Mouse (Mus musculus) WW6 (cell line): ENCODE measurements around the gene Rgs17.
"Not testable (repeated sequence)": the region's sequence is repeated elsewhere in the genome, so short reads cannot be mapped to it uniquely, and the experiment has no call there.

Source experiments
- DNase-seq: peaks from one replicate; pipeline ENCODE4 v3.0.0-alpha.2; 2013; ENCODE audit warnings: low read depth, low spot score

Rgs17 gene

DNA sequence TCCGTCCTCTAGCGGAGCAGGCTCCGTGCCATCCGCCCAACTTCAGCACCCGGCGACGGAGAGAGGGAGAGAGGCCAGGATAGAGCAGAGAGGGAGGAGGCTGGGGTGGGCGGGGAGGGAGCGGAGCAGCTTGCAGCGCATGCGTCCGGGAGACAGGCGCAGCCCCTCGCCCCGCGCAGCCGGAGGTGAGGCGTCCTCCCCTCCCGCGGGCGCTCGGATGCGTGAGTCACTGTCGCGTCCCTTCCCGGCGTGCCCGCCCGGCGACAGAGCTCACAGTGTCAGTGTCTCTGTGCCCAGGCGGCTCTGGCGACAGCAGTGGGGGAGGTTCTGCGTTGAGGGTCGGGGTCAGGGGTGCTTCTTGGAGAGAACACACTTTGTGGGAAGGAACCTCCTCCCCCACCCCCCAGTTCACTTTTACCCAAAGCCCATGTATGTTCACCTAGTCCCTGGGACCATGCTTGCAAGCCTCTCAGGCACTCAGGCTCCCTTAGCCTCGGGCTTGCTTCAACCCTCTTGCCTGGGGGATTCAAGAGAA is at the start of gene Rgs17:
TSS of gene Rgs17 (minus strand) at position 107 of the 535 bp plus-strand sequence.
- peak; percentile 48 for DNase-seq

DNA sequence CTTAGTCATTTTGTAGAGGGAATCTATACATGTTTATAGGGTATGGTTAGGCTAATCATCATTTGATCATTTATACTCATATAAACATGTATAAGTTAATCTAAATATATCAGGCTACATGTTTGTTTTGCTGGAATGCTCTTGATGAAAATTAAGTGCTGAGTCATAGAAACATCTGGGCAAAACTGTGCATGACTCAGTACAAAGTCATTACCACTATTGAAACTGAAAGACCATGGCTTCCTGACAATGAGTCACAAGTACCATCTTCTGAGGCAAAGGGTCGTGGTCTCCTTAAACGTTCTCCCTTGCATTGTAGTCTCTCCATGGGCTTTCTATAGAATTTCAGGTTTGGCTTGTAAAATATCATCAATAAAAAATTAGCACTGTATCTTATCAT is 45.5 kb upstream of the Rgs17 start:
- no peak for DNase-seq

GRCm38 (mm10) chr10:5953787-5954186 is 31.6 kb upstream of the Rgs17 start:
- DNase-seq, result not testable (repeated sequence)

GRCm38 (mm10) chr10:5924261-5924660 is 2.1 kb upstream of the Rgs17 start:
- DNase-seq, result no peak

DNA sequence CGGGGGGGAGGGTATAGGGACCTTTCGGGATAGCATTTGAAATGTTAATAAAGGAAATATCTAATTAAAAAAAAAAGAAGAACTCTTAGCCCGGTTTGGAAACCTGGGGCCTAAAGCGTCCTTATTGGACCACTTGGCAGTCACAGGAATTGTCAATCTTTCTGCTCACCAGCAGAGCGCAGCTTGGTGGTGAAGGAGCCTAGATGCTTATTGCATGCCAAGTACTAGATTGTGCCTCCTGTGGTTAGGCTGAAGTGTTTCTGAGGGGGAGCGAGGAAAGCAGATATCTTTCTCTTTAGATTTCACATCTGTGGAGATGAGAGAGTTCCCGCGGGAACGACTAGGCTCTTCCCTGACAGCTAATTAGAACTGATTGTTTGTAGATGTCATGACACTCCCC is 896 bp upstream of the Rgs17 start:
- no peak for DNase-seq

GRCm38 (mm10) chr10:5921771-5922170 is 429 bp downstream of the Rgs17 start:
- DNase-seq, result no peak

GRCm38 (mm10) chr10:5921031-5921551 is 1.1 kb downstream of the Rgs17 start:
- no peak for DNase-seq

DNA sequence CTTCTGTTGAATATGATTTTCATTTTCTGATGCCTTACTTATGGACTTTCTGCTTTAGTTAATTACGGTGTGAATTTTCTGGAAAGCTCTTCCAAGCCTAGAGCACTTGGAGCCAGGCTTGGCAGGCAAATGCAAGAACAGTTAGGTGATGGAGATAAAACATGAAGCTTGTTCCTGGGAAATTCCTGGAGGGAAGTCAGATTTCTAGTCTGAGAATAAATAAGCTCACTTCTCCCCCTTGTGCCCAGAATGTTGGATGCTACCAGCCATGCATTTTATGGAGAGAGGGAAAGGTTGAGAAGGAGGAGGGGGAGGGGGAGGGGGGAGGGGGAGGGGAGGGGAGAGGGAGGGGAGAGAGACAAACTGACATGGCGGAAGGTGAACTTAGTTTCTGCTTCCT is 17.8 kb downstream of the Rgs17 start:
- DNase-seq, result no peak

DNA sequence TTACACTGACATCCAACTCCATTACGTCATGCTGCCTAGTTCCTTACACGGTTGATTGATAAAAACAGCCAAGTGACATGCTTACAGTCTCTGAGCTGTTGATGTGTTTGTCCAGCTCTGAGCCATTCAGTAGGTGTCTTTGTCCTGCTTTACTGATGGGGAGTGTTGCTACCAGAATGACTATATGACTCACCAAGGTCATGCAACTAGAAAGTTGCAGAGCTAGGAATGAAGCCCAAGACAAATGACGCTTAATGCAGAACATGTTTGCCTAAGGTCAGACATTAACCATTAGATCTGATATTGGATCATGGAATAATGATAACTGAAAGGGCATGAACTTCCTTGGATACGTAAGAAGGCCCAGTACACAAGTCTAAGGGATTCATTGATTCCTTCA is 20.4 kb downstream of the Rgs17 start:
- no peak for DNase-seq

GRCm38 (mm10) chr10:5900731-5901130 is 21.5 kb downstream of the Rgs17 start:
- DNase-seq, result no peak

GRCm38 (mm10) chr10:5877106-5877505 is 45.1 kb downstream of the Rgs17 start:
- DNase-seq, result no peak

DNA sequence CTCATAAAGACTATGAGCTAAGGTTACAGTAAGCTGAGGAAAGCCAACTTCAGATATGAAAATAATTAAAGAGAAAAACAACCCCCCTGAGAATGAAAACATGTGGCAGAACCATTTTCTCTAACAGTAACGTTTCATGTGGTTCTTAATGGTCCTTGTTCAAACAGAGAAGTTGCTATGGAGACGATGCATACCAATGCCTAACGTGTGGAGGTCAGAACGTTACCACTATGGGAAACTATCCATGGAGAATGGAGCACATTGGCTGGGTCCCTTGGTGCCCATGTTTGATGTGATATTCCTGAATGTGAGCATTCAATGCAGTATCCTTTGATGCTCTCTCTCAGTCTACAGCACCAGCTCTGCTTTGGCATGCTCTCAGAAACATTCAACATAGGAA is 51.1 kb downstream of the Rgs17 start:
- no peak for DNase-seq

GRCm38 (mm10) chr10:5867981-5868552 is 54.1 kb downstream of the Rgs17 start:
- DNase-seq, result no peak

GRCm38 (mm10) chr10:5865996-5866395 is 56.2 kb downstream of the Rgs17 start:
- no peak for DNase-seq

DNA sequence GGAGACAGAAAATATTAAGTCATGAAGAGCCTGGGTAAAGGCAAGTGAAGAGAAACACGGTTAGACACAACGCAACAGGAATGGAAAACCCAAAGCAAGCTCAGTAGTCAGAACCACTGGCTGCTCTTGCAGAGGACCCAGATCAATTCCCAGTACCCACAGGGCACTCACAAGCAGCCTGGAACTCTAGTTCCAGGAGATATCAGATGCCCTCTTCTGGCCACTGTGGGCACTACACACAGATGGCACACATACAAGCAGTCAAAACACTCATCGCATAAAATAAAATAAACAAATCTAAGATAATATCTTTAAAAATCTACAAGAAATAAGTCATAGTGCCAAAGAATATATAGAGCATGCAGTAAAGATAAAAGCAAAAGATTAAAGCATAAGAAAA is 59.5 kb downstream of the Rgs17 start:
- no peak for DNase-seq

GRCm38 (mm10) chr10:5860849-5861248 is 61.4 kb downstream of the Rgs17 start:
- no peak for DNase-seq

- no peak for DNase-seq
Observed at GRCm38 (mm10) chr10:5859729-5860128, 62.5 kb downstream of the Rgs17 start.

GRCm38 (mm10) chr10:5857996-5858549 is 64.1 kb downstream of the Rgs17 start:
- DNase-seq, result no peak

DNA sequence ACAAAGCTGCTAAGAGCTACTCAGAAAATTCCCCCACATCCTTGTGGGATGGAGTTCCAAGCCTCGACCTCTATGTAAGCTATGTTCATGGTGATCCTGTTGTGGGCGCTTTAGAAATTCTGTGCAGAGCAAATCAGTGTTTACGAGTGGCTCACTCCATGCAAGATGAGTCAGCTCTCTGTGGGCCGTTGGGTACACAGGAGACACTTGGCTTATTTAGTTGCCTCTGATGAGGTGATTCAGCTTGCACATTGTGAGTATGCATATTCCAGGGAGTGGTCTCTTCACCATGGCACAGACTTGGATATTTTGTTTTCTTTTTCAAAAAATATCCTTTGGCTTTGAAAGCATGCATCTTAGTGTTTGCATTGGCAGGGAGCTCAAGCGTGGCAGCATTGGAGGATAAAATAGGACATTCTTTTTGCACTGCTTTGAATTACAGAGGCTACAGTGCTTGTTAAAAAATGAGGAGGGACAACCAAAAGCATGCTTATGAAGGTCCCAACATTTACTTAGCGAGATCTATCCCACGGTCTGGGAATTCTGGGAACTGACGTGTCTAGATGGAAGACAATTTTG is 68.8 kb downstream of the Rgs17 start:
- no peak for DNase-seq

- DNase-seq, result no peak
Observed at GRCm38 (mm10) chr10:5846939-5847338, 75.3 kb downstream of the Rgs17 start.

- DNase-seq, result peak; percentile 55
Observed at GRCm38 (mm10) chr10:5841369-5841768, 80.8 kb downstream of the Rgs17 start.

DNA sequence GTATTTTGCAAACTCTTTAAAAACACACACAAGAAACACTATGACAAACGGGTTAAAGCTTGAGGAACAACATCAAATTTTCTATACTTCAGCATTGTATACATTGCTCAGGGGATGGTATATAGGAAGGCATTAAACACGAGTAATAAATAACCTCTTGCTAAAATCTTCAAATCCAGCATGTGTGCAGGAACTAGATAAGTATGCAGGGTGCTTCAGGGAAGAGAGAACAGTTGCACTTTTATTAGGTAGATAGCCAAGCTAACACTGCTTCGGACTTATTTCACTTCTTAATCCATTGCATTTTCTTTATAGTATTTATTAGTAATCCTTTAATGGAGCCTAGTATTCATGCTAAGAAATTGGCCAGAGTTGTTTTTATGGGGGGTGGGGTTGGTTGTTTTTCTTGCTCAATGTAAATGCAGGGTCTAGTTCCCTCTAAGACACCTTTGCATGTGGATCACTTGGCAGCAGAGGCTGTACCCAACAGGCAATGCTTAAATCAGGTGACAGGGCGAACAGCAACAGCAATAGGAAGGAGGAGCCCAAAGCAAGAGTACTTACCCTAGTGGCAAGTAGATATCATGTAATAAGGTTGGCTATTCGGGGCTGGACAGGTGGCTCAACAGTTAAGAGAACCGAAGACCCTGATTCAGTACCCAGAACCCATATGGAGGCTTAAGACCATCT is 95.7 kb downstream of the Rgs17 start:
- DNase-seq, result no peak
